Mouse (Mus musculus) stomach, postnatal 0 days (tissue): ENCODE measurements around the gene Ank3.

Source experiments
- CTCF ChIP-seq: IDR thresholded peaks from 2 replicates; pipeline ENCODE4 v1.5.1; 2016; ENCODE audit warnings: antibody characterized with exemption, low read depth, mild to moderate bottlenecking, moderate library complexity
- EP300 ChIP-seq: optimal IDR thresholded peaks from 2 replicates; pipeline ENCODE3; 2016; ENCODE audit warnings: antibody characterized with exemption

DNA sequence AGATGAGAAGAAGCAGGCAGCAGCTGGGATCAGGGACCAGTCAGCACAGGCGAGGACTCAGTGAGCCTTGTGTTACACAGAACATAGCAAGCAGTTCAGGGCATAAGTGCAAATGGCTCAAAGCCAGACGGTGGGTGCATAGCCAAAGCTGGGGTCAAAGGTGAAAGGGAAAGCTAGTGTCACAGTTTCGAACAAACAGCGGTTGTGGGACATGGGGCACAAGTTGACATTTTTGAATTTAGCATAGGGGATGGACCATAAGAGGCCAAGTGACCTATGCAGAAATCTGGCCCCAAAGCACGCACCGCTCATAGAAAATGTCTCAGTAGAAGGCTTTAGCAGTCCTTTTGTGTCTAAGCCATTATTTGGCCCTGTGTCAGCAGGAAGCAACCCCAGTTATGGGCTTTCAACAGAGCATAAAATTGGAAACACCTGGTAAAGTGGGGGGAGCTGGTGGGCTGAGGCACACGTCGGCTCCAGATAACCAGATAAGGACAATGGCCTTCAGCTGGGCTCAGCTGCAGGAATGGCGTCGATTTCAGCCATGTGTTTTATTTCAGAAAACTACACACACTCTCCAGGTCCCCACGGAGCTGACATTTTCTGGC is 185.4 kb downstream of the Ank3 start:
- TF ChIP-seq CTCF (no peak), EP300 (no peak)
